Mouse (Mus musculus) spleen, postnatal 10 days (tissue): Measurements from ENCODE around the gene Gm7247.
"Not testable (repeated sequence)": the region's sequence is repeated elsewhere in the genome, so short reads cannot be mapped to it uniquely, and the experiment has no call there.

ENCODE experiments used
- DNase-seq, 2 experiments: peaks; one replicate each; pipeline ENCODE4 v3.0.0; 2021 to 2022; ENCODE audit warnings: low spot score in 2 of 2

Gene Gm7247

DNA sequence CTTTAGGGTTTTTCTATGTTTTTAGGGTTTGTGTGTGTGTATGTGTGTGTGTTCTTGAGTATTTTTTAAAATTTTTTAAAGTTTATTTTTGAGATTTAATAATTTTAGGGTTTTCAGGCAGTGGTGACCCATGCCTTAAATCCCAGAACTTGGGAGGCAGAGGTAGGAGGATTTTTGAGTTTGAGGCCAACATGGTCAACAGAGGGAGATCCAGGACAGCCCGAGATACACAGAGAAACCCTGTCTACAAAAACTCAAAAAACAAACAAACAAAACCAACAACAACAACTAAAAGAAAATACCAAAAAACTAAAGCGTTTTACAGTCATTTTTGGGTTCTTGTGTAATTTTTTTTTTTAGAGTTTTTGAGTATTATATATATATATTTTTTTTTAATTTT lies 134.2 kb downstream of the Gm7247 start:
- DNase-seq = no peak

GRCm38 (mm10) chr14:51496955-51497354 lies 135.4 kb downstream of the Gm7247 start:
- DNase-seq = no peak

GRCm38 (mm10) chr14:51497958-51498357 lies 136.4 kb downstream of the Gm7247 start:
- DNase-seq = no peak

GRCm38 (mm10) chr14:51499707-51500275 lies 138.2 kb downstream of the Gm7247 start:
- DNase-seq = no peak

DNA sequence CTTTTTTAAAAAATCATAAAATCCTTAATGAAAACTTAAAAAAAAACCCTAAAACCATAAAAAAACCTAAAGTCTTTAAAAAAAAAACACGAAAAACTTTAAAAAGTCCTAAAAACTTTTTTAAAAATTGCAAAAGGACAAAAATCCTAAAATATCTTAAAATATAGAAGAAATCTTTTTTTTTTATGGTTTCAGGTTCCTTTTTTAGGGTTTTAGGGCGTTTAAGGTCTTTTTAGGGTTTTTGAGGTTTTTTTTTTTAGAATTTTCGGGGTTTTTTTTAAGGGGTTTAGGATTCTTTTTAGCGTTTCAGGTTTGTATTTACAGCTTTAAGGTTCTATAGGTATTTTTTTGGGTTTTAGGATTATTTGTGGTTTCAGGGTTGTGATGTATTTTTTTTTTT lies 138.9 kb downstream of the Gm7247 start:
- DNase-seq = no peak

- DNase-seq = no peak
Measured at GRCm38 (mm10) chr14:51507416-51507815, 145.9 kb downstream of the Gm7247 start.

- DNase-seq = no peak
Measured at GRCm38 (mm10) chr14:51552490-51552889, 190.9 kb downstream of the Gm7247 start, which contains the start of gene Gm5622. TSS of gene Gm5622 (plus strand) at chr14:51552790.

- DNase-seq = not testable (repeated sequence)
Measured at GRCm38 (mm10) chr14:51573963-51574362, 212.4 kb downstream of the Gm7247 start, which contains the start of gene Gm17175. TSS of gene Gm17175 (minus strand) at chr14:51574063.

DNA sequence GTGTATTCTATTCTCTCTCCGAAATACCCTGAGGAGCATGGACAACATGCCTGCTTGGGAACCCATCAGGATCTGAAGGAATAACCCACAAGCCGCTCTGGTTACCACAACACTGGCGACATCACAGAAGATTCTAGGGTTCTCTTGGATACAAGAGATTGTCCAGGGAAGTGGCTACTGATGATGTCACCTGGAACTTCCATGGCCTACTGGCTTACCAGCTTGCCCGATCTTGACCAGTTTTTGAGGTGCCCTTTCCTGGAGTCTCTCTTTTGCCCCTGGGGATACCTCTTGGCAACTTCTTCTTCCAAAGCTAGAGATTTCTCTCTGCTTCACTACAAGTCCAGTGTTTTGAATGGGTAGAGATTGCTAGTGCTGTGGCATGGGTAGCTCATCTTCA lies 230.5 kb downstream of the Gm7247 start, which contains the start of gene Gm17174:
TSS of gene Gm17174 (minus strand) at position 101 of the 400 bp plus-strand sequence.
- DNase-seq = not testable (repeated sequence)

DNA sequence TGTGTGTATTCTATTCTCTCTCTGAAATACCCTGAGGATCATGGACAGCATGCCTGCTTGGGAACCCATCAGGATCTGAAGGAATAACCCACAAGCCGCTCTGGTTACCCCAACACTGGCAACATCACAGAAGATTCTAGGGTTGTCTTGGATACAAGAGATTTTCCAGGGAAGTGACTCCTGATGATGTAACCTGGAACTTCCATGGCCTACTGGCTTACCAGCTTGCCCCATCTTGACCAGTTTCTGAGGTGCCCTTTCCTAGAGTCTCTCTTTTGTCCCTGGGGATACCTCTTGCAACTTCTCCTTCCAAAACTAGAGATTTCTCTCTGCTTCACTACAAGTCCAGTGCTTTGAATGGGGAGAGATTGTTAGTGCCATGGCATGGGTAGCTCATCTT lies 249.7 kb downstream of the Gm7247 start, which contains the start of gene Gm17078:
TSS of gene Gm17078 (minus strand) at position 101 of the 400 bp plus-strand sequence.
- no peak for DNase-seq
